Mouse (Mus musculus): ENCODE results near the gene Hsdl2. TPM values are rescaled to one million over a fixed set of nuclear protein-coding genes. Genes with fewer than 3 reads are reported as not detected.

The Hsdl2 gene
- total and polyA plus RNA-seq, 2 experiments from 2014 or later, result 17.2 to 24.7 TPM

- ATAC-seq, result no peak
- Histone ChIP-seq H3K4me1 (ENCODE audit: insufficient read depth) (no peaks in the 10 kb centered on the region; the same call in 1 of the 2 replicates), H3K36me3 (ENCODE audit: insufficient read depth) (no peaks in the 10 kb centered on the region)
Observed at GRCm38 (mm10) chr4:59547136-59547889, 34.0 kb upstream of the Hsdl2 start.

DNA sequence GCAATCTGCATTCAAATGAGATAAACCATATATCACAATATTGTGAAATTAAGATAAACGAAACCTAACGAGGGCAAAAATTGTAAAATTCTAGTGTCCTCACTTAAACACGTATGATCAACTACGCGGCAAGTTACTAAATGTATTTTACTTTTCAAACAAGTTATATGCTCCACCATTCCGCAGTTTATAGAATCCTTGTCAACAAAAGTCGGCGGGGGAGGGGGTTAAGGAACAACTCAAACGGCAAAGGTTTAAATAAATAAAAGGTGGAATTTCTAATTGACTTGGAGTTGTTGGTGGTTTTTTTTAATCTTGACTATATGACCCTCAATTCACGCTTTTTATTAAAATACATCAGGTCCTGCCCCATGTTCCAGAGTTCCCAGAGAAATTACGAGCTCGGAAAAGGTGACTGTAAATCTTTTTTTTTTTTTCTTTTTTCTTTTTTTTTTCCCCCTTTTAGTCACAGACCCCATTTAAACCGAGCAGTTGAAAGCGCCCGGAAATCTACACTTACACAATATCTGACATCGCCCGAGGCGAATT lies 33.3 kb upstream of the Hsdl2 start:
- TF ChIP-seq CTCF (IDR thresholded peaks at IDR 0.05; ENCODE audit: low read depth), result no peak
- Histone ChIP-seq H3K4me1 (ENCODE audit: insufficient read depth) (no peaks in the 10 kb centered on the region; the same call in 1 of the 2 replicates), H3K27me3 (ENCODE audit: insufficient read depth, low read length) (no peaks in the 10 kb centered on the region), H3K4me2 (ENCODE audit: low read depth) (peak overlapping the region; percentile 93), H3K27ac (ENCODE audit: low read depth, low read length) (no peak overlapping the region), H3K36me3 (ENCODE audit: insufficient read depth) (no peaks in the 10 kb centered on the region), H3K4me3 (ENCODE audit: low read depth, low read length) (peak overlapping the region; percentile 92), H3K9me3 (ENCODE audit: low read length) (no peaks in the 10 kb centered on the region), H3K9ac (peak overlapping the region; percentile 84)
- 8% methylated on average over 18 of the region's 18 CpGs for WGBS
- DNase-seq (no peak), ATAC-seq (no peak)

More at GRCm38 (mm10) chr4:59547136-59547889, 34.0 kb upstream of the Hsdl2 start:
- H3K27ac ChIP-seq (ENCODE audit: low read depth, low read length), result no peak overlapping the region
- H3K9me3 ChIP-seq (ENCODE audit: low read length), result no peaks in the 10 kb centered on the region
- H3K9ac ChIP-seq, result no peak overlapping the region
- peak overlapping the region; percentile 93 for H3K4me2 ChIP-seq (ENCODE audit: low read depth)
- peak overlapping the region; percentile 92 for H3K4me3 ChIP-seq (ENCODE audit: low read depth, low read length)
- WGBS, result 34% methylated on average over 11 of the region's 11 CpGs
- TF ChIP-seq CTCF (IDR thresholded peaks at IDR 0.05; ENCODE audit: low read depth), result no peak
- peak; percentile 3 for DNase-seq
- H3K27me3 ChIP-seq (ENCODE audit: insufficient read depth, low read length), result no peaks in the 10 kb centered on the region

DNA sequence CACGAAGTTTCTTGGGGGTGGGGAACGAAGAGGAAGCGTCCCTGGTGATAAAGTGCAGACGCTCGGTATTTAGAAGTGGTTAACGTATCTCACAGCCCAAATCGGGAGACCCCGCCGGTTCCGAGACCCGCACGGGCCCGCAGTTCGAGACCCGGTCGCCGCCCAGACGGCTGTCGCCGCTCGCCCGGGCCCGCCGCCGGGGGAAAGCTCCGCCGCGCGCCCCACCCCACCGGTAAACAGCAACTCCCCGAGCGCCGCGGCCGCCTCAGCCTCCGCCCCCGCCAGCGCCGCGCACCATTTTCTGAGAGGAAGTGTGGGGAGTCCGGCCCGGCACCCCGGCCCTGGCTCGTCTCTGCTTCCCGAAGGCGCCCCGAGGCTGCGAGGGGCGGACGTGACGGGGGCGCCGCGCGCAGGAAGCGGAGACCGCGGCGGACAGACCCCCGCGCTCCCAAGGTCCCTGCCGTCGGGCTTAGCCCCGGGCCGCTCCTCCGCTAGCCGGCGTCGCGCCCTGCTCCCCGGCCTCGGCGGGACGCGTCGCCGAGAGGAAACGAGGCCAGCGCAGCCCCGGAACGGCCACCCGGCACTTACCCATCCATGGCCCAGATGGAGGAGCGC lies 32.7 kb upstream of the Hsdl2 start:
- H3K4me2 ChIP-seq (ENCODE audit: low read depth), result peak overlapping the region; percentile 93
- ATAC-seq (peak; percentile 75; the same call in 1 of the 2 replicates), DNase-seq (no peak)
- H3K9me3 ChIP-seq (ENCODE audit: low read length), result no peaks in the 10 kb centered on the region
- no peaks in the 10 kb centered on the region; the same call in 1 of the 2 replicates for H3K4me1 ChIP-seq (ENCODE audit: insufficient read depth)
- WGBS, result under 1% methylated on average over 65 of the region's 83 CpGs
- peak overlapping the region; percentile 92 for H3K4me3 ChIP-seq (ENCODE audit: low read depth, low read length)
- H3K27me3 ChIP-seq (ENCODE audit: insufficient read depth, low read length), result no peaks in the 10 kb centered on the region
- no peaks in the 10 kb centered on the region for H3K36me3 ChIP-seq (ENCODE audit: insufficient read depth)
- peak overlapping the region; percentile 89 for H3K27ac ChIP-seq (ENCODE audit: low read depth, low read length)
- no peak for TF ChIP-seq CTCF (IDR thresholded peaks at IDR 0.05; ENCODE audit: low read depth)
- peak overlapping the region; percentile 84 for H3K9ac ChIP-seq

DNA sequence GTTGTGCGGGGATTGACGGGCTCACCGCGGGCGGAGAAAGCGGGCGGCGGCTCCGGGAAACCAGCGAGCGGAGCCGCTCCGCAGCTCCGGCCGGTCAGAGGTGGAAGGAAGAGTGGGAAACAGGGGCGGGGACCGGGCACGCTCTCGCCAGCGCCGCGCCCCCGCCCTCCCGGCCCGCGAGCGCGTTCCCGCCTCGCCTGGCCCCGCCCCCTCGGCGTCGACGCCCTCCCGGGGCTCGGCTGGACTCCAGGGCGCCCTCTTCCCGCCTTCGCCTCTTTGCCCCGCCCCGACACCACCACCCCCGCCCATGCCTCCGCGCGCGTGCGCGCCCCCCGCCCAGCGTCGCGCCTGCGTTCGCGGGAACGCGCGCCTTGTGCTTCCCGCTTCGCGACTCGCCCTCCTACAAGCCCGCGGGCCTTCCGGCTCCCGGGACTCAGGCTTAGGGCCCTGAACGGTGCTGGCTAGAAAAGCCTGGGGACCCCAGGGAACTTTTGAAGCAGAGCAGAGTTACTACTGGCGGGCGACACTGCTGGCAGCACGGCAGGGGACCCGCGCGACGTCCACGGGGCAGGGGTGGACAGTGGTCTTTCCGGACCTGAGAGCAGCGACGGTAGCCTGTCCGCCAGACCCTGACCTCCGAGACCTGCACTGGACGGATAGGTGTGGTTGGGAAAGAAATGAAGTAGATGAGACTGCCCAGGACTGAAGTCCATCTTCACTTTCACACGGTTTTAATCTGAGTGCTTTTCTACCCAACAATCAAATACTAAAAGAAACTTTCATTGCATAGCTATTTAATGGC lies 32.0 kb upstream of the Hsdl2 start, which contains the start of gene Ptbp3:
Gene Ptbp3 (minus strand): TSS at position 190 of the 802 bp plus-strand sequence.
- under 1% methylated on average over 59 of the region's 83 CpGs for WGBS
- Histone ChIP-seq H3K36me3 (ENCODE audit: insufficient read depth) (no peaks in the 10 kb centered on the region), H3K9ac (peak within 1 kb of the TSS; percentile 84), H3K4me1 (ENCODE audit: insufficient read depth) (no peaks in the 10 kb centered on the region; the same call in 1 of the 2 replicates), H3K9me3 (ENCODE audit: low read length) (no peaks in the 10 kb centered on the region), H3K27ac (ENCODE audit: low read depth, low read length) (peak within 1 kb of the TSS; percentile 89), H3K27me3 (ENCODE audit: insufficient read depth, low read length) (no peaks in the 10 kb centered on the region), H3K4me2 (ENCODE audit: low read depth) (peak within 1 kb of the TSS; percentile 93), H3K4me3 (ENCODE audit: low read depth, low read length) (peak within 1 kb of the TSS; percentile 92)
- no peak for TF ChIP-seq CTCF (IDR thresholded peaks at IDR 0.05; ENCODE audit: low read depth)
- DNase-seq, result peak; percentile 96
- peak; percentile 89 for ATAC-seq

GRCm38 (mm10) chr4:59549977-59550560 lies 31.3 kb upstream of the Hsdl2 start:
- ATAC-seq (no peak), DNase-seq (no peak)
- peak overlapping the region; percentile 84 for H3K9ac ChIP-seq
- H3K27me3 ChIP-seq (ENCODE audit: insufficient read depth, low read length), result no peaks in the 10 kb centered on the region
- 15% methylated on average over 11 of the region's 11 CpGs for WGBS
- H3K4me3 ChIP-seq (ENCODE audit: low read depth, low read length), result peak overlapping the region; percentile 92
- H3K9me3 ChIP-seq (ENCODE audit: low read length), result no peaks in the 10 kb centered on the region
- H3K36me3 ChIP-seq (ENCODE audit: insufficient read depth), result no peaks in the 10 kb centered on the region
- TF ChIP-seq CTCF (IDR thresholded peaks at IDR 0.05; ENCODE audit: low read depth), result no peak
- H3K27ac ChIP-seq (ENCODE audit: low read depth, low read length), result no peak overlapping the region
- no peaks in the 10 kb centered on the region; the same call in 1 of the 2 replicates for H3K4me1 ChIP-seq (ENCODE audit: insufficient read depth)
- peak overlapping the region; percentile 93 for H3K4me2 ChIP-seq (ENCODE audit: low read depth)

DNA sequence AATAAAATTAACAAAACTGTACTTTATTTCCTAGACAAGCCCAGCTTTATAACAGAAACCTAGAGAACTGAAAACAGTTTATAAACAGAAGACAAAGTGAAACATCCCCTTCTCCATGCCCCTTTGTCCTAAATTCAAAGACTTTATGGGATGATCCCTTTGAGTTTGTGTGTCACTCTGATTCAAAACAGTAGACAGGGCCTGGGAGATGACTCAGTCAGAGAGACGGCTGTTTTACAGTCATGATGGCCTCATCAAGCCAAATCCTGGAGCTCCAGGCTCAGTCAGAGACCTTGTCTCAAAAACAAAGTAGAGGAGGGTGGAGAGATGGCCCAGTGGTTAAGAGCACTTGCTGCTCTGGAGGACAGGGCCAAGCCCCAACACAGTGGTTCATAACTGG lies 29.5 kb upstream of the Hsdl2 start:
- Histone ChIP-seq H3K27ac (ENCODE audit: low read depth, low read length) (no peak overlapping the region), H3K4me3 (ENCODE audit: low read depth, low read length) (no peak overlapping the region), H3K36me3 (ENCODE audit: insufficient read depth) (no peaks in the 10 kb centered on the region), H3K9ac (no peak overlapping the region), H3K4me2 (ENCODE audit: low read depth) (no peak overlapping the region), H3K27me3 (ENCODE audit: insufficient read depth, low read length) (no peaks in the 10 kb centered on the region), H3K9me3 (ENCODE audit: low read length) (no peaks in the 10 kb centered on the region), H3K4me1 (ENCODE audit: insufficient read depth) (no peaks in the 10 kb centered on the region; the same call in 1 of the 2 replicates)
- WGBS, result 94% methylated on average over 1 of the region's 1 CpGs
- no peak for ATAC-seq
- TF ChIP-seq CTCF (IDR thresholded peaks at IDR 0.05; ENCODE audit: low read depth), result no peak
- no peak for DNase-seq
